Mouse (Mus musculus): ENCODE measurements around the gene Tubgcp5.
"Not testable (repeated sequence)": the region's sequence is repeated elsewhere in the genome, so short reads cannot be mapped to it uniquely, and the experiment has no call there.

Gene Tubgcp5

DNA sequence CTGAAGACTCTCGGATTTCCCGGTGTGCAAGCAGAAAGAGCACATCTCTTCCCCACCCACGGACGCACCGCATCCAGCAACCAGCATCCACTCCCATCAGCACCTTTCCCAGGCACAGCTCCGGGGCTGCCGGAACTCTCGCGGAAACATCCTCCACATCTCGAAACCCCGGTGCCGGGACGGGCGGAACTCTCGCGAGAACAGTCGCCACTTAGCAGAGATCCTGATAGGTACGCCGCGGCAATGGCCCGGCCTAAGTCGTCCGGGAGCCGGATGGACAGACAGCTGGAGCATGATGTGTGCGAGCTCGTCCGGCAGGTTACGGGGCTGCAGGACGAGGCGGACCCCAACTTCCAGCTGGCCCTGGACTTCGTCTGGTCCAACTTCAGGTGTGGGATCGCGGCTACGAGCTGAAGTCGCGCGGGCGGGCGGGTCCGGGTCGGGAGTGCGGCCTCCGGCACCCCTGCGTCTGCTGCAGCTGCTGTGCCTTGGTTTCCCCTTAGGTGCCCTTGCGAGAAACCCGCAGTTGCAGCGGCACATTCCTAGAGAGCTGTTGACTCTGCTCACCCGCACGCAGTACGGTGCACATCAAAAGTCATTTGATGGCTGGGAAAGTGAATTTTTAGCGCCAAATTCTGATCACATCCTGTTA lies at the start of gene Tubgcp5:
TSS of gene Tubgcp5 (plus strand) at position 203 of the 652 bp plus-strand sequence.
- peak; percentile 90 for DNase-seq (ENCODE audit: low read depth, low spot score)

DNA sequence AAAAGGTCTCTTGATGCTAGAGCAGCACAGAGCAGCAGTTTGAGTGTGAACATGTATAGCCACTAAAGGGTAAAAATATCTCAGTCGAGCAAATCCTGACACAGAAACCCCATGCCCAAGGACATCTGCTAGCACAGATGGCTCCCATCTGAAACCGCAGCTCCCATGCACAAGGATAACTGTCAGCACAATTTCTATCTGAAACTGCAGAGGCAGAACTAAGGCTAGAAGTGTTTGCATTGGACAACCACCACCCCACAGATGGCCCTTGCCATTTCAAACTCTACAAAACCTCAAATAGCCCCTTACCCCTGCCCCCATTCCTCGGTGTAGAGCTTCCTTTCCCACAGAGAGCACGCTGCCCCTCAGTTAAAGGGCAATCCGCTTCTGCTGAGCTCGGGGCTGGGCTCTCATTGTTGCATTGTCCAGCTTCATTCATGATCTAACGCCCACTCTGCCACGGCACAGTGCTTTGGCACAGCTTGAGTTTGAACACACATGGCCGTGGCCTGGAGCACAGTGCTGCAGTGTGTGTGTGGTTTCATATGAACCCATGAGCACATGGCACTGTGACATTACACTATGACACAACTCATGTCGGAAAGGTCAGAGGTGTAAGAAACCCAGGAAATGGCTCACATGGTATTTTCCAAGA lies 49.3 kb upstream of the Tubgcp5 start:
- peak; percentile 64 for DNase-seq (ENCODE audit: low read depth, low spot score)

DNA sequence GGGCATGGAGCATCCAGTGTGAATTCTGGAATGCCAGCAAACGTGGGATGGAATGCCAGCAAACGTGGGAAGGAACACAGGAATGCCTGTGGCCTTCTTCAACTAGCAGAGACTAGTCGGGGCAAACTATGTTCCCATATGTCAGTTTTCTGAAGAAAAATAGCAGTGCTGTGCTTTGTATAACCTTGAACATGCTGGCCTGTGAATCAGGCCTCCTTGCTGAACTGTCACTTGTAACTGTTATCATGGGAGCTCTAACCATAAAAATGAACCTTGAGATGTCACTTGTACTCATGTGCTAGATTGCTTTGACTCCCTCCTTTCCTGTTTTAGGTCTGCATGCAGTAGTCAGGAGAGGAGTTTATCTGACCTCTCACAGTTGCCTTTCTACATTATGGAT lies 43.1 kb upstream of the Tubgcp5 start:
- DNase-seq (ENCODE audit: low read depth, low spot score) = no peak

DNA sequence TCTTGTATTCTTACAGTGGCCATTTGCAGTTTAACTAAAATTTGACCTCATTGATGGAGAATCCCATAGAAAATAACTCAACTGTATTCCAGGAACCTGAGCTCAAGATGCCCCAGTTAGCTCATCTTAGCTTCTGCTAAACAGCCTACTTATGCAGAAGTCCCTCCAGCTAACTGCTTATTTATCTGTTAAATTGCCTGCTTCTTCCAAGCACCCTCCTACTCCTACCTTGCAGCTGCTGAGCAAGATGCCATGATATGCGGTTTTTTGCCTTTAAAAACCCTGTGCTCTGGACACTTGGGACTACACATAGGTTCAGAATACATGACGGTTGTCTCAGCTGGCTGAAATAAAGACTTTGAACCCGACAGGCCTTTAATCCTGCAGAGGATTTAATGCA lies 34.6 kb upstream of the Tubgcp5 start:
- no peak for DNase-seq (ENCODE audit: low read depth, low spot score)

DNA sequence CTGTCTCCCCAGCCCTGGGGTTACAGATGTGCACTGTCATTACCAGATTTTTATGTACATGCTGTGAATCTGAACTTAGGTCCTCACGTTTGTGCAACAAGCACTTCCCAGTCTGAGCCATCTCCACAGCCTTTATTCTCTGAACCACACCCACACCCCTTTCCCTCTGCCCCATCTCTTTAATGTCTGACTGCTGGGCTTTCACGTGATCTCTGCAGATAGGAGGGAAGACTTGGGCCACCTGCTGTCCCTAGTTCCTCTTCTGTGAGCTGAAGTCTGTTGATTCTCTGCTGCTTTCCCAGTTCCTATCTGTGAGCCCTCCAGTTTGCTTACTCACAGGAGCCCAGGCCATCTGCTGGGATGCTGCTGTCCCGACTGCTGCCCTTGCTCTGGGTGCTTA lies 26.0 kb upstream of the Tubgcp5 start, which contains the start of gene Siglech:
TSS of gene Siglech (plus strand) at position 253 of the 400 bp plus-strand sequence.
- DNase-seq (ENCODE audit: low read depth, low spot score) = no peak

DNA sequence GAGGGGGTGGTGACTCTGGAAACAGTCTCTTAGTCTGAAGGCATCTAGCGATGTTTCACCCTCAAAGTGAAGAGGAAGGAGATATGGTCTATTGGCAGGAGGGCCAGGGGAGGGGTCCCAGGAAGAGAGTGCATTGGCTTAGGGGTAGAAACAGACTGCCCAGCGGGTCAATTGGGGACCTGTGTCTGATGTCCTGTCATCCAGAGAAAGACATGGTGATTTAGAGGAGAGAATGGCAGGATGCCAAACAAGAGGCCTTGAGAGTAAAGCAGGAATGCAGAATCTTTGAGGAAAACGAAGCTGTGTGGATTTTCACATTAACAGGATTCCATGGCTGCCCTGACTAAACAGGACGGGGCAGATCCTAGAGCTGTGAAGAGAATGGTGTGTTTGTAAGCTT lies 13.9 kb upstream of the Tubgcp5 start:
- DNase-seq (ENCODE audit: low read depth, low spot score) = no peak

DNA sequence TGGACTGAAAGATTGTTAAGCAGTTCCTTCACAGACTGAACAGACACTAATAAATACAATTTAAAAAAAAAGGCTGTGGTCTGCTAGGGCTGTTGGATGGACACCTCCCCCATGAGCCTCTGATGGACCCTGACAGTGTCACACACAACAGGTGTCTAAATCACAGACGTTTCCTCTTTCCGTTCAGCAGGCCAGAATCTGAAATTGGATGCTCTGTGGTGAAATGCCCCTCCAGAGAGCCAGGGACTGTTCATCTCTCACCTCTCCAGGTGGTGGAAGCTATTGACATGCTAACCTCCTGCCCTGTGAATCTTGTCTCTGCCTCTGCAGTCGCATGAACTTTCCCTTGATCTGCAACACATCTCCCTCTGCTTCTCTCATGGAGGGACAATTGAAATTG lies 11.5 kb upstream of the Tubgcp5 start:
- DNase-seq (ENCODE audit: low read depth, low spot score) = no peak

DNA sequence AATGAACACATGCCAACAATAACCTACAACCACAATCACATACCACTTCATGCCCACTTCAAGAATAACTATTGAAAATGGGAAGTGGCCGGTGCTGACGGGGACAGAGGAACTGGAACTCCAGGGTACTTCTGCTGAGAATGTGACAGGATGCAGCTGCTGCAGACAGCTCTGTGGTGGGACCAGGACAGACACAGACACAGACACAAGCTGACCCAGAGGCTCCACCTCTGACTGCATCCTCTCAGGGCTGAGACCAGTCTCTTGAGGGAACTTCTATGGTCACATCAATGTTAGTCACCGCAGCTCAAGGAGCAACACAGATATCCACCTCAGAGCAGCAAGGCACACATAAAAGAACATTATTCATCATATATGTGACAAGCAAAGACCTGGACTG lies 9.4 kb upstream of the Tubgcp5 start:
- no peak for DNase-seq (ENCODE audit: low read depth, low spot score)

DNA sequence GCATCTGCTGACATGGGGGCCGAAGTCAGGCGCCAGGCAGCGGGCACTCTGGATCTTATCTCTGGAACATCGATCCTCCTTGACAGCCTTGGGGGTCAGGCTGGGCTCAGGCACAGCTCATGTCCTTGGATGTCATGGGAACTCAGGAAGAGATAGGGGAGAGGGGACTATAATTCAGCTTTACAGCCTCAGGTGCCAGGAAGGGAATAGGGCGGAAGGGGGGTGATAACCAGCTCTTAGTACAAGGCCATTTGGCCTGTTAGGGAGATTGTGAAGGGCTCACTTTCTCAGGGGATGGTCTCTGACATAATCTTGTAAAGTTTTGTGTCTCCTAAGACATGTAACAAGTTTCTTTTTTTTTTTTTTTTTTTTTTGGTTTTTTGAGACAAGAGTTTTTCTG lies 3.4 kb upstream of the Tubgcp5 start:
- not testable (repeated sequence) for DNase-seq (ENCODE audit: low read depth, low spot score)

DNA sequence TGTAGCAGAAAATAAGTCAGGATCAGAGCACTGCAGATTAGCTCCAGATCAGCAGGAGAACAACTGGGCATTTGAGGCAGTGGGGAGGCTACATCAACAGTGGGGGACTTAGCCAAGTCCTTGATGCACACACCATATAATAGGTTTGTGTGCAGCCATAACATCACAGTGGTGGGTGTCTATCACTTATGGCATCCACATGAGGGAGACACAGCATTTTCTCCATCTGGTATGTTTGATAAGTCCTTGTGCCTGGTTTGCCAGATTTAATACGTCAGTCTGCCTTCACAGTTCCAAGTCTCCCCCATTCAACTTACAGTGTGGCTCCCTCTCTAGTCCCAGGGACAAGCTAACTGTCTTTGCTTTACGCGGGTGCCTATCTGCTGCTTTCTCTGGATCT lies 1.7 kb upstream of the Tubgcp5 start:
- no peak for DNase-seq (ENCODE audit: low read depth, low spot score)

DNA sequence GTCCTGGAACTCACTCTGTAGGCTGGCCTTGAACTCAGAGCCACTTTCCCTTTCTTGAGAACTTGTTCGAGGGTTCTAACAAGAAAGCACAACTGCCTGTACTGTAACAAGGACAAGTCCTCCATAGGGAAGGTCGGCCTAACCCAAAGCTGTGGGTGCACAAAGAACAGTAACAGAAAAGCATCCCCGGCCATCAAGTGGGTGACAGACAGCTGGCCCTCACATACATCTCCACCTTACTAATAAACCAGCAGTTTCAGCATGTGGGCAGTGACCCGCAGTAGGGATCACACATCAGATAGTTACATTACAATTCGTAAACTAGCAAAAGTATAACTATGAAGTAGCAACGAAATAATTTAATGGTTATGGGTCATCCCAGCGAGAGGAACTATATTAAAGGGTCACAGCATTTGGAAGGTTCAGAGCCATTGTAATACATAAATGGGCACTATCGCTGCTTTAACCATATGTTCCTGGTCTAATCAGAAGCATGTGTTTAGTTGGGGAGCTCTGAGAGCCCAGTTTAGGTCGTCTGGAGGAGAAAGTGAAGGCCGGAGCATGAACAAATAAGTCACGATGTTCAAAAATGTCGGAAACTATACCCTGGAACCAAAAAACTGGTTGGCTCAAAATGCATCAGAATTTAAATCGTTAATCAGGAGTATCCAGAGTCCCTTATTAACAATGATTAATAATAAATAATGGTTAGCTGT lies 560 bp upstream of the Tubgcp5 start:
- no peak for DNase-seq (ENCODE audit: low read depth, low spot score)

DNA sequence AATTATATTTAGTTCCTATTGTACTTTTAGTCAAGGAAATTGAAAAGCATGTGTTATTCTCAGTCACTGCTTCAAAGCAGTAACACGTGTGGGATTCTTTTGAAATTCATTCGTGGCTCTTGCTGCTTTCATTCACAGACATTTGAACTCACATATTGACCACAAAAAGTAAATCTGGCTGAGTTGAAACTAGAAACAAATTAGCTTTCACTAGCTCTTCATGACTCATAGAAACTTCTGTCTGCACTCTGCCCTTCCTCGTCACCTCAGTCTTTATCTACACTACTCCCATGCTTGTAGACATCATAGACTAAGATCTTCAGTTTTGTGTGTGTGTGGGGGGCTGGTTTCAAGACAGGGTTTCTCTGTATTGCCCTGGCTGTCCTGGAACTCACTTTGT lies 6.0 kb downstream of the Tubgcp5 start:
- DNase-seq (ENCODE audit: low read depth, low spot score) = no peak

DNA sequence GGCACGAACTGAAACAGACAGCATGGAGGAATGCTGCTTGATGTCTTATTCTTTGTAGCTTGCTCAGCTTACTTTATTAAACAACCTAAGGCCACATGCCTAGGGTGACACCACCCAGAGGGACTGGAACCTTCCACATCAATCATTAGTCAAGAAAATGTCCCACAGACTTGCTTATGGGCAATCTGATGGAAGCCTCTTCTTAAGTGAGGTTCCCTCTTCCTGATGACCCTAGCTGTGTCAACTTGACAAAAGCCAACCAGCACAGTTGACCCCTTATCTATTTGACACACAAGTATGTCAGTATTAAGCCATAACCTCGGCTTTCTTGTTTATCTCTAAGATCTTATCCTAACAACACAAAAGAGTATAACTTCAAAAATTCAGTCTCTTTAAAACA lies 16.0 kb downstream of the Tubgcp5 start:
- DNase-seq (ENCODE audit: low read depth, low spot score) = no peak

DNA sequence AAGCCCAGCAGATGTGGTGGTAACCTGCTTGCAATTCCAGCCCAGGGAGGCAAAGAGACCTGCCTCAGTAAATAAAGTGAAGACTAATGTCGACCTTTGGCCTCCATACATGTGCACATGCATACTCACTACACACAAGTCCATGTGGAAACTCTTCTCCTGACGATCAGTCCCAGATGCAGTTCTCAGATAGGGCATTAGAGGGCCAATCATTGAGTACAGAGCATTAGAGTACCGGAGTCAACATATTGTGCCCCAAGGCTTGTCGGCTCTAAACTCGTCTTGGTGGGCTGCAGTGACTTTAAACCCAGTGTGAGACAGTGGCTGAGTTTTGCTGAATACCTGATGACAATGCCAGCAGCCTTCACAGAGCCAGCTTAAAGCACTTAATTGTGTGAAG lies 30.5 kb downstream of the Tubgcp5 start:
- no peak for DNase-seq (ENCODE audit: low read depth, low spot score)

DNA sequence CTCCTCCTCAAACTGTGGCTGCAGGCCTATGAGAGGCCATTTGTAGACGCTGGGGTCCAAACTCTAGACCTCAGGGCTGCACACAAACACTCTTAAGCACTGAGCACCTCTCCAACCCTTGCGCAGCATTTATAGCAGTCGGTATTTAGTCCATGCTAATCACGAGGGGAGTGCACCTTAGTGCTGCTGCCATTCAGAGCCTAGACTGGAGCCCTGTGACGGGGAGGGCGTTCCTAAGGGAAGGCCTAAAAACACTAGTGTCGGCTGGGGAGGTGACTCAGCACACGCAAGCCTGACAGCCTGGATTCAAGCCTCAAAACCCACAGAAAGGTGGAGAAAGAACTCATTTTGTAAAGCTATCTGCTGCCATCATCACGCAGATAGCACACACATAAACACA lies 33.6 kb downstream of the Tubgcp5 start:
- DNase-seq (ENCODE audit: low read depth, low spot score) = no peak

DNA sequence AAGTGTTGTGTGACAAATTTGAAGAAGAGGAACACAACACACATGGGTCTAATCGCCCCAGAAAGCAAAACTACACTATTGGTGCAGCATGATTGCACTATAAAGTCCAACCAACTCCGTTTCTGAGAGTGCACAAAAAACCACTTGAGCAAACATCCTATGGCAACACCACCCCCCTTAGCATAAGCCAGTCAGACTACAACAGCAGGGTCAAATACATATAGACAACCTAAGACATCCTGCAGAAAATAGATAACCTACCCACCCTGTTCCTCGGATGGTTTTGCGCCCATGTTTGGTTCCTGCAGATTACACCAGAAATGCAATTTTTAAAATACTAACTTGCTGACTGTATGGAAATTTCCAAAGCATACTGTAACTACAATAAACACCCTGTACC lies 42.9 kb downstream of the Tubgcp5 start:
- DNase-seq (ENCODE audit: low read depth, low spot score) = no peak

DNA sequence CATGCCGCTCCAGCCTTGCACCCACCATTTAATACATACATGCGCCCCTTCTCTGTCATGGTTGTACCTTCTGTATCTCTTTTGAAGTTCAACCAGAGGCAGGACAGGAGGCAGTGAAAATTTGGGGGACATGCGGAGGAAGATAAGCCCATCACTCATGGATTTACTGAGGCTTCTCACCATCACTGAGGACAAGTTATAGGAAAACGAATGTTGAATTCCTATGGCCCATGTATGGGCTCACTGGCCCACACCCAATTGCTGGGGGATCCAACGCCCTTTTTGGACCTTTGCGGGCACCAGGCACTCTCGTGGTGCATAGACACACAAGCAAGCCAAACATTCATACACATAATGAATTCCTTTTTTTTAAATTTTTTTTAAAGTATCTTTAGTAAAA lies 47.5 kb downstream of the Tubgcp5 start, which contains the start of gene Cyfip1:
TSS of gene Cyfip1 (plus strand) at position 301 of the 400 bp plus-strand sequence.
- DNase-seq (ENCODE audit: low read depth, low spot score) = no peak

DNA sequence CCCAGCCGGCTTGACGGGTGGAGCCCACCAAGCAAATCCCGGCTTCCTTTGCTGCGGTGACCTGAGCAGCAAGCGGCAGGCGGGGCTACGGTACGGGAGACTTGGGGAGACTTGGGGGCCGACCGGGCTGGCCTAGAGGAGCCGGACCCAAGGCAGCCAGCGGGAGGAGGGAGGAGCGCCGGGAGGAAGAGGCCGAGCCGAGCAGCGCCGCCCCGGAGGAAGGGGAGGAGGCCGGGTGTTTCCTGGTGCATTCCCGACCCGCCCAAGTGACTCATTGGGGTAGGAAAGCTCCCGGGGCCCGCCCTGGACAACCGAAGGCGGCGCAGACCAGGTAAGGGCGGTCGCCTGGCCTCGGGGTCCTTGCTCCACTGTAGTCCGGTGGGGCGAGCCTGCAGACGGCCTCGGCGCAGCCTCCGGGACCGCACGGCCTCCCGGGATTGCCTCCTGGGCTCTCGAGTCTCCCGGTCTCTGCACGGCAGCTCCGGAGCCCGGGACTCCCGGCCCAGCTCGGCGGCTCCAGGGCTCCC lies 48.1 kb downstream of the Tubgcp5 start:
- DNase-seq (ENCODE audit: low read depth, low spot score) = no peak

DNA sequence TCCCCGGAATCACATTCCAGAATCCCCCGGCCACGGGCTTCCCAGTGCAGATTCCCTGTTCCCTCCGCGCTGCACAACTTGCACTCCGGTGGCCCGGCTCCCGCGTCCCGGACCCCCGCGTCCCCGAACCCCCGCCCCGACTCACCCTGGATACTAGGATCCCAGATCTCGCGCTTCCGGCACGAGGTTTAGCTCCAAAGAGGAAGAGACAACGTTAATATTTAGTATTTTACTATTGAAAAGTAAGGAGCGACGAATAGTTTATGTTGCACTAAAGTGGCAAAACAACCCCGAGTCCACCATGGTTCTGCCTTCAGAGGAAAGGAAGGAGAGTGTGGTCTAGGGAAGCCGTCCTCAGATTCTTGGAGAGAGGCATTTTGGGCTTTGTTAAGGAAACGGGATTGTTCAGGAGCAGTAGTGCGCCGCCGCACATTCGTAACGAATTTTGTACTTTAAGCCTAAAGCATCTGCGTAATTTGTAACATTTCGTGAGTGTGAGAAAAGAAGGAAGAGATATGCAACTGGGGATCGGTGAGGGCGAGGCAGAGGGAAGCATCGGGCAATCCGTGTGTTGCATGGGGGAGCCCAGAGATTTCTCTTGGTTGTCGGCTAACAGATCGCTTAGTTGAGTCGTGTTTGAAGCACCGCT lies 48.7 kb downstream of the Tubgcp5 start:
- no peak for DNase-seq (ENCODE audit: low read depth, low spot score)

DNA sequence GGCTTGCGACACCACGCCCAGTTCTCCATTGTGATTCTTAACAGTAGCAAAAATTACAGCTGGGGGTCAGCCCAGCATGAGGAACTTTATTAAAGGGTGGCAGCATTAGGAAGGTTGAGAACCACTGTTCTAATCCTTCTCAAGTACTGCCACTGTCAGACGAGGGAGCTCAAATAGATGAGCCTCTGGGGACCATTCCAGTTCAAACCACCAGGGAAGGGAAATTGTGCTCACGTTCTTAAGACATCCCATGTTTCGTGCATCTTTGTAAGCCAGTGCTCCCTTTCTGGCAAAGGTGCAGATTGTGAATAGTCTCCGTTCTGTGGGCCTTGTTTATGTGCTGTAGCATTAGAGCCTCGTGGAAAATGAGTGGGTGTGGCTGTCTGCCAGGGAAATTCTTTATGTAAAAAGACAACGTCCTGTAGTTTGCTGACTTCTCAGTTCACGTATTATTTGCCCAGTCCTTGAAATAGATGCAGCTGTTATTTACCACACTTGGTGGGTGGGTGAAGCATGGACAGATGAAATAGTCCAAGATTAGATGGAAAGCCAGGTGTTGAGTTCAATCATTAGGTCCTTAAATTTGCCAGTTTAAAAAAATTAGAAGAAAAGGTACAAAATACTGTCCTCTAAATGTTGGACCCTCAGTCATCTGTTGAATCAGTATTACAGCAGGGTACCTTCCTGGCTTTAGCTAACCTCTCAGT lies 52.8 kb downstream of the Tubgcp5 start:
- DNase-seq (ENCODE audit: low read depth, low spot score) = no peak

DNA sequence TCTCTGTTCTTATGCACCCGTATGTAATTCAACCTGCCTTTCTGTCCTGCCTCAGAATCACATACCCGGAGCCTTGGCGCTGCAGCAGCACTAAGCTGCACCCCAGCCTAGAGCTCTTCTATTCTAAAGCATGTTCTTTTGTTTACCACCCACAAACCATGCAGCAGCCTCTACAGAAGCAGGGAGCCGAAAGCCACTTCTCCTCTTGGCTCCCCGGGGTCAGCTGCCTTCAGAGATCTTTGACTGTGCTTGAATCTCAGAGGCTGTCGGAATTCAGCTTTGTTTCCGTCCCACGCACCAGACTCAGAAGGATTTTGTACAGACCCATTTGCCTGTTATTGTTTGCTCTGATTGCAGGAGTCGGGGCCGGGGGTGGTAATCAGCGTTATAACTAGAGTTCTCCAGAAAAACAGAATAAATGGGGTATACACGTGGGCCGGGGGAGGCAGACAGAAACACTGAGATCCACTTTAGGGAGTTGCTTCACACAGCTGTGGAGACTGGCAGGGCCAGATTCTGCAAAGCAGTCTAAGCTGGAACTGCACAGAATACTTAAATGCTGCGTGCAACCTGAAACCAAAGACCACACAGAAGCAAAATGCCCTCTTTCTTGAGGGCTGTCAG lies 56.1 kb downstream of the Tubgcp5 start:
- no peak for DNase-seq (ENCODE audit: low read depth, low spot score)

Measured in brain, embryonic 18.5 days (tissue).